Mouse (Mus musculus): Measurements from ENCODE around the gene Rbfox3.

- no peak for TF ChIP-seq CTCF (conservative IDR thresholded peaks at IDR 0.05; ENCODE audit: low read length)
- TF ChIP-seq NANOG (IDR thresholded peaks at IDR 0.05; ENCODE audit: borderline replicate concordance, low read length), result no peak
Measured at GRCm38 (mm10) chr11:118671958-118672357, 239.4 kb downstream of the Rbfox3 start.
